Mouse (Mus musculus) embryonic facial prominence, embryonic 10.5 days (tissue): ENCODE data around the gene Fam166b. TPM values are rescaled to one million over a fixed set of nuclear protein-coding genes. Genes with fewer than 3 reads are reported as not detected.

Source experiments
- DNase-seq: peaks from one replicate; pipeline ENCODE4 v3.0.0-alpha.2; 2017; ENCODE audit warnings: low spot score
- H3K27ac ChIP-seq: fragments of 300-500 bp; sonication (generic); replicated peaks from 2 replicates; pipeline ENCODE4 v1.5.1; 2016; ENCODE audit warnings: mild to moderate bottlenecking
- H3K27me3 ChIP-seq: fragments of 300-500 bp; sonication (generic); replicated peaks from 2 replicates; pipeline ENCODE4 v1.6.1; 2016; ENCODE audit warnings: low read depth, mild to moderate bottlenecking; ENCODE audit not compliant: poor library complexity, severe bottlenecking
- H3K36me3 ChIP-seq: fragments of 300-500 bp; sonication (generic); replicated peaks from 2 replicates; pipeline ENCODE4 v1.6.1; 2016; ENCODE audit warnings: mild to moderate bottlenecking, moderate library complexity
- H3K4me1 ChIP-seq: fragments of 300-500 bp; sonication (generic); 2 replicates; pipeline ENCODE4 v1.6.1; 2016
- H3K4me3 ChIP-seq: fragments of 300-500 bp; sonication (generic); 2 replicates; pipeline ENCODE4 v1.5.1; 2016; ENCODE audit warnings: mild to moderate bottlenecking, moderate library complexity
- H3K9me3 ChIP-seq: fragments of 300-500 bp; sonication (generic); 2 replicates; pipeline ENCODE4 v1.6.1; 2016; ENCODE audit warnings: mild to moderate bottlenecking
- WGBS: fragments of 180-500 bp; shearing (Covaris S2); methylation state at CpG from one replicate; pipeline ENCODE4 v1.1.7; 2016; 5-methylcytosine and 5-hydroxymethylcytosine counted together
- polyA plus RNA-seq: library from polyadenylated mRNA; unstranded; fragments of >200 nt; fragmentation: Nextera tagmentation; extraction: Ambion mirVana; gene quantifications from 2 replicates; pipeline ENCODE4 v1.2.1, GENCODE M21; 2016

Fam166b gene
- 0.11 TPM in 1 of 2 replicates, not detected in the other for polyA plus RNA-seq

DNA sequence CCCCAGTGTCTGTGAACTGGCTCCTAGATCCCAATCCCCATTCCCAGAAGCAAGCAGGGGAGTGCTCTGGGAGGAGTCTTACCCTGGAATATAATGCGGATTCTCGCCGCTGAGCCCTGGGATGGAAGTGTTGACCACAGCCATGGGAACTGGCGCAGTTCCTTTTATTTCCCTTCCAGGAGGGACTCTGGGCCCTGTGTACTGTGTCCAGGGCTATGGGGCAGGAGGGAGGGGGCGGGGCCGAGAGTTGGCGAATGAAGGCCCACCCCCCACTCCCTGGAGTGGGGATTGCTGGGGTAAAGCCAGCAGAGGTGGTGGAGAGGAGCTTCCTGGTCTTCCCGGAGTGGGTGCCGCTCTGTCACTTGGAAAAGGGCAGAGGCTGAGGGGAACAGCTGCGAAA is at the start of gene Fam166b:
Fam166b (minus strand) TSS at position 189 of the 400 bp plus-strand sequence.
- DNase-seq, result peak; percentile 37
- H3K36me3 ChIP-seq, result peaks cover 27% of the 10 kb centered on the region
- H3K9me3 ChIP-seq, result no peaks in the 10 kb centered on the region
- WGBS, result 6% methylated on average over 10 of the region's 10 CpGs
- H3K27ac ChIP-seq, result no peak within 1 kb of the TSS
- H3K27me3 ChIP-seq, result peaks cover 73% of the 10 kb centered on the region
- H3K4me1 ChIP-seq, result peaks cover 45% of the 10 kb centered on the region
- H3K4me3 ChIP-seq, result peak within 1 kb of the TSS; percentile 42; the same call in 1 of the 2 replicates

DNA sequence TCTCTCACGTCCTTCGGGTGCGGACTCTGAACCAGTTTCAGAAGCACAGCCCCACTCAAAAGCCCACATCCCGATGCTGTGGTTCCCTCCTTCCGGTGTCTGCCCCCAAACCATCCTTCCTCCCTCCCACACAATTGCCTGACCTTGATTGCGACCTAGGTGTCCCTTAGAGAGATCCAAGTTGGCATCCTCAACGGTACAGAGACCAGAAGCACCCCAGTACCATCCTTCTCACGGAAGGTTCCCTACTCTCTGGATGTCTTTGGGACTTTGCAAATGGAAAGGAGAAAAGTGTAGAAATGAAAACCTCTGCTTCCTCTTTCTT is 49.6 kb upstream of the Fam166b start:
- no peaks in the 10 kb centered on the region for H3K9me3 ChIP-seq
- H3K27me3 ChIP-seq, result peaks cover 5% of the 10 kb centered on the region; the same call in 1 of the 2 replicates
- no peaks in the 10 kb centered on the region for H3K36me3 ChIP-seq
- peak overlapping the region; percentile 81 for H3K27ac ChIP-seq
- H3K4me1 ChIP-seq, result peaks cover 16% of the 10 kb centered on the region
- WGBS, result 53% methylated on average over 8 of the region's 8 CpGs
- H3K4me3 ChIP-seq, result peak overlapping the region; percentile 49
- no peak for DNase-seq

DNA sequence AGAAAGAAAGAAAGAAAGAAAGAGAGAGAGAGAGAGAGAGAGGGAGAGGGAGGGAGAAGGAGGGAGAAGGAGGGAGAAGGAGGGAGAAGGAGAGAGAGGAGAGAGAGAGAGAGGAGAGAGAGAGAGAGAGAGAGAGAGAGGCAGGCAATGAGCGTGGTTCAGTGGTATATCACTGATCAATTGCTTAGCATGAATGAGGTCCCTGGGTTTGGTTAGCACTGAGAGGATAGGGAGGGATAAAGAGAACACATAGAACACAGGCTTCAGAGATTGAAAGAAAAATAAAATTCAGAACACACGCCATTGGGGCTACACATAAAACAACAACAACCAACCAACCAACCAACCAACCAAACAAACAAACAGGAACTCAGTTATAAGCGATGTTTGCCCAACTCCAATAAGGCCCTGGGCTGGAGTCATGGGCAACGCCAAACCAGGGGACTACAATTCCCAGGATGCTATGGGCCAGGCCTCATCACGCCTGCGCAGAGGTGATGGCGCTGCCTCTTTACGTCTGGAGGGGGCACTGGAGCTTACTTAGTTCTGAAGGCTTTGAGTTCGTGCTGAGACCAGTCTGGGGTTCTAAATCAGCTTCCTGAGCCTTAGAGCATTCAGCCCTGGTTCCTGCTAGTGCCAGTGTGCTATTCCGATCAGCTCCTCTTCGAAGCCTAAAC is 49.1 kb upstream of the Fam166b start:
- 16% methylated on average over 11 of the region's 11 CpGs for WGBS
- H3K4me1 ChIP-seq, result peaks cover 16% of the 10 kb centered on the region
- no peaks in the 10 kb centered on the region for H3K9me3 ChIP-seq
- peak overlapping the region; percentile 81 for H3K27ac ChIP-seq
- peak overlapping the region; percentile 49 for H3K4me3 ChIP-seq
- H3K27me3 ChIP-seq, result peaks cover under 1% of the 10 kb centered on the region; the same call in 1 of the 2 replicates
- DNase-seq, result peak; percentile 87
- no peaks in the 10 kb centered on the region for H3K36me3 ChIP-seq

DNA sequence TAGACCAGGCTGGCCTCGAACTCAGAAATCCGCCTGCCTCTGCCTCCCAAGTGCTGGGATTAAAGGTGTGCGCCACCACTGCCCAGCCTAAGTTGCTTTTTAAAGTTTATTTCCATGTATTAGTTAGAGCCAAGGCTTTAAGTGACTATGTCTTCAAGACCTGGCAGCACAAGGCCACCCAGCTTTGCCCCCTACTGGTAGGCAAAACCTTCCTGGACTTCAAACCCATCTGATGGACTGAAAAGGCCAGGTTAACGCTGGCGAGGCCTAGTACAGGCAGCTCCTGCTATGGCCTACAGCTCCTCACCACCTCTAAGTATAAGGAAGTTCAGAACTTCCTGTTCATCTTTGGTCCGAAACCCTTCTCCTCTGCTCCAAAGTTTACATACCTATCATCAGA is 47.7 kb upstream of the Fam166b start:
- 90% methylated on average over 6 of the region's 6 CpGs for WGBS
- H3K9me3 ChIP-seq, result no peaks in the 10 kb centered on the region
- H3K4me3 ChIP-seq, result no peak overlapping the region
- no peaks in the 10 kb centered on the region; the same call in 1 of the 2 replicates for H3K27me3 ChIP-seq
- H3K36me3 ChIP-seq, result no peaks in the 10 kb centered on the region
- no peak for DNase-seq
- peaks cover 11% of the 10 kb centered on the region; the same call in 1 of the 2 replicates for H3K4me1 ChIP-seq
- no peak overlapping the region for H3K27ac ChIP-seq

DNA sequence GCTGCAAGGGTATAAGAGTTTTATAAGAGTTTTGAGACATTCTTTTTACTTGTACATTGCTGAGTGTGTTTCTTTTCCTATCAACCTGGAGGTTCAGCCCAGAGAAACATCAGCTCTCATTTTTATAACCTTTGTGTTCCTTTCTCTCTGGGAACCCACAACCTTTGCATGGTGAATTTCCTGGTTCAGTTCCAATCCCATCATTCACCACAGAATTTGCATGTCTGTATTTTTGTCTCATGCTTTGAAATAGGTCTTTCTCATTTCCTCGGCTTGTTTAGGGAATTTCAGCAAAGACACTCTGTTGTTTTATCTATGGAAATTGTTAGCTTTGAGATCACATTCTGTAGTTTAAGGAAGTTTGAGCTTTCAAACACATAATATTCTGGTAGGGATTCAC is 44.7 kb upstream of the Fam166b start:
- Histone ChIP-seq H3K9me3 (no peaks in the 10 kb centered on the region), H3K4me1 (peaks cover 5% of the 10 kb centered on the region; the same call in 1 of the 2 replicates), H3K36me3 (no peaks in the 10 kb centered on the region), H3K27me3 (no peaks in the 10 kb centered on the region; the same call in 1 of the 2 replicates), H3K4me3 (no peak overlapping the region), H3K27ac (no peak overlapping the region)
- WGBS, result 90% methylated on average over 1 of the region's 1 CpGs
- DNase-seq, result no peak

DNA sequence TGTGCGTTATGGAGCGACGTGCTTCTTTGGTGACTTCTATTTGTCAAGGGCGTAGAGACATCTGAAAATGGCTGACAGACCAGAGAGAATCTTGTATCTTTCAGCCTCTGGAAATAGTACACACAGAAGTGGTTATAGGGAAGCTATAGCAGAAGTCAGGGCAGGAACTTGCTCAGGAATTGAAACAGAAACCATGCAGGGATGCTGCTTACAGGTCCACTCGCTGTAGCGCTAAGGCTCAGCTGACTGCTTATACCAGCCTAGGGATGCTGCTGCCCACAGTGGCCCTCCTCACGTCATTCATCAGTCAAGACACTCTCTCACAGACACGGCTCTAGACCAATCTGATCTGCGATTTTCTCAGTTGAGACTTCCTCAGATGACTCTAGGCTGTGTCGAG is 41.4 kb upstream of the Fam166b start:
- Histone ChIP-seq H3K27me3 (no peaks in the 10 kb centered on the region; the same call in 1 of the 2 replicates), H3K9me3 (no peaks in the 10 kb centered on the region), H3K36me3 (no peaks in the 10 kb centered on the region), H3K4me1 (no peaks in the 10 kb centered on the region), H3K27ac (no peak overlapping the region), H3K4me3 (no peak overlapping the region)
- 91% methylated on average over 10 of the region's 10 CpGs for WGBS
- DNase-seq, result no peak

DNA sequence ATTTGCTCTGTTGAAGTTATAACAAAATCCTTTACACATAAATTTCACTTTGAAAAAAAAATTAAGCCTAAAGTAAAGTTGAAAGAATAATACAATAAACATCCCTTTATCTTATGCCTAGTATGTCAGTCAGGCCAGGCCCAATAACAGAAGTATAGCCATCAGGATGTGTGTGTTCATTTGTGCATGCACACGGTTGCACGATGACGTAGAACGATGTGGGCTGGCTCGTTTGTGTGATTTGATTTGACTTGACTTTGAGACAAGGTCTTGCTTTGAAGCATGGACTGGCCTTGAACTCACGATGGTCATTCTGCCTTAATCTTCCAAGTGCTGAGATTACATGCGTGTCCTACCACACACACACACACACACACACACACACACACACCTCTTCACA is 37.9 kb upstream of the Fam166b start:
- WGBS, result 90% methylated on average over 7 of the region's 7 CpGs

DNA sequence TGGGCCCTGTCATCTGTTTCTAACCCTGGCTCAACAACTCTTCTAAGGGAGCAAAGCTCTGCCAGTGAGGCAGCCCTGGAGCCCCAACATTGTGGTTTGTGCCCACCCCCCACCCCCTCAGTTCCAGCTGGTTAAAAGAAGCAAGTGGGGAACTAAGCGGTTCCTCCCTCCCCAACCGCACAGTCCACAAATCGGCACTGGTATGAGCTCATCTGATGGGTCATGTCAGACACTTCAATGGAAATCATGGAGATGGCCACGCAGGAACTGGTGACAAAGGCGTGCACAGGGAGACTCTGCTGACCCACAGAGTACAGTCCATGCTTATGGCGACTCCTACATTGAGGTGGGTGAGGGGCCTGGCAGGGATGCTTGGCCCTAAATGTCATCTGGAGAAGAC is 37.0 kb upstream of the Fam166b start:
- Histone ChIP-seq H3K4me3 (no peak overlapping the region), H3K27me3 (no peaks in the 10 kb centered on the region), H3K27ac (no peak overlapping the region), H3K4me1 (no peaks in the 10 kb centered on the region), H3K36me3 (no peaks in the 10 kb centered on the region), H3K9me3 (no peaks in the 10 kb centered on the region)
- 88% methylated on average over 6 of the region's 6 CpGs for WGBS
- DNase-seq, result no peak

More for the DNA sequence above, 37.9 kb upstream of the Fam166b start:
- H3K27ac ChIP-seq, result no peak overlapping the region
- H3K9me3 ChIP-seq, result no peaks in the 10 kb centered on the region
- no peaks in the 10 kb centered on the region for H3K36me3 ChIP-seq
- DNase-seq, result no peak
- H3K27me3 ChIP-seq, result no peaks in the 10 kb centered on the region
- no peaks in the 10 kb centered on the region for H3K4me1 ChIP-seq
- H3K4me3 ChIP-seq, result no peak overlapping the region

DNA sequence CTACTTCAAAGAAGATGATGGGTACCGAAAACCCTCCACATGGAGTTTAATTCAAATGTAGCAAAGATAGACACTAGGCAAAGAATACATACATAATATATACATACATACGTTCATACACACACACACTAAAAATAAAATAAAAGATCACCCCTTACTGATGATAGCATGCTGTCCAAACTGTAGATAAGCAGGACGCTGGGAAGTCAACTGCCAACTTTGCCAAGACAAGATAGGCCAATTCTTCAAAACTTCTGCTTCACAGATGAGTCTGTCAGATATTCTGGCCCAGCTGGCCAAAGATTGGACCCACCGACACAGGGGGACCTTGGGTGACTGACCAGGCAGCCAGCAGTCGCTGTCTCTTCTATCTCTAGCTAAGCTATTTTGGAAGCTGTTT is 34.2 kb upstream of the Fam166b start:
- Histone ChIP-seq H3K27me3 (no peaks in the 10 kb centered on the region), H3K4me1 (peaks cover 5% of the 10 kb centered on the region; the same call in 1 of the 2 replicates), H3K36me3 (no peaks in the 10 kb centered on the region), H3K27ac (no peak overlapping the region), H3K9me3 (no peaks in the 10 kb centered on the region), H3K4me3 (no peak overlapping the region)
- no peak for DNase-seq
- 92% methylated on average over 5 of the region's 5 CpGs for WGBS

DNA sequence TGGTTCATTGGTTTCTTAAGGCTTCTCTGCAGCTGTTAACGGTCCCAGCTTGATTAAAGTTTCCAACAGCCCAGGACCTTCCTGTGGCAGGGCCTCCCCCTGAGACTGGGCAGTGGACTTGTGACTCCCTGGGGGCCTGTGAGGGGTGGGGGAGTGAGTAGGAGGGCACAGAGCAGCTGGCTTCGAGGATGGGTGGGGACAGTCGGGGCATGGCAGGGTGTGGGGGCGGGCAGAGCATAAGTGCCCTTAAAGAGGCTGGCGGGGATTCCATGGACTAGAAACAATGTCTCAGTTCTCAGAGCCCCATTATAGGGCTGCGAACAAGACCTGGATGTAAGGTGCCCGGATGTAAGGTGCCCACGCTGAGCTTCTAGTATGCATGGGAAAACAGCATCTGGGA is 28.2 kb upstream of the Fam166b start:
- H3K4me1 ChIP-seq, result peaks cover 33% of the 10 kb centered on the region

DNA sequence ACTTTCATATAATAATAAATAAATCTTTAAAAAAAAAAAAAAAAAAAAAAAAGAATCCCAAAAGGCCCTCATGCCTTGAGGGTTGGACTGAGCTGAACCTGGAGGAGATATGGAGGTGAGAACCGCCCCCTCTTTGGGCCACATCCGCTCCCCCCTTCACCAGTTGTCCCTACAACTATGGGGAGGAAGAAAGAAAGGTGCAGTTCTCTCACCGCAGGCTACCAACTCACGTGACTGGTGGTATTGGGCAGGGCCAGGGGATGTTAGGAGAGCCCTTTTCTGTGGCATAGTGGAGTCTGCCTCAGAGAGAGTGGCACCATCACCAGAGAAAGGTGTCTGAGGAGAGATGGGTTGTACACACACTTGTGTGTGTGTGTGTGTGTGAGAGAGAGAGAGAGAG is 27.5 kb upstream of the Fam166b start:
- 24% methylated on average over 4 of the region's 4 CpGs for WGBS
- peaks cover 33% of the 10 kb centered on the region for H3K4me1 ChIP-seq
- no peaks in the 10 kb centered on the region for H3K36me3 ChIP-seq
- H3K4me3 ChIP-seq, result no peak overlapping the region
- DNase-seq, result no peak
- no peak overlapping the region for H3K27ac ChIP-seq
- H3K9me3 ChIP-seq, result no peaks in the 10 kb centered on the region
- peaks cover 59% of the 10 kb centered on the region for H3K27me3 ChIP-seq

More for the DNA sequence above, 28.2 kb upstream of the Fam166b start:
- no peak for DNase-seq
- H3K4me3 ChIP-seq, result no peak overlapping the region
- H3K27me3 ChIP-seq, result peaks cover 53% of the 10 kb centered on the region
- 18% methylated on average over 8 of the region's 8 CpGs for WGBS
- H3K27ac ChIP-seq, result no peak overlapping the region
- no peaks in the 10 kb centered on the region for H3K9me3 ChIP-seq
- H3K36me3 ChIP-seq, result no peaks in the 10 kb centered on the region

DNA sequence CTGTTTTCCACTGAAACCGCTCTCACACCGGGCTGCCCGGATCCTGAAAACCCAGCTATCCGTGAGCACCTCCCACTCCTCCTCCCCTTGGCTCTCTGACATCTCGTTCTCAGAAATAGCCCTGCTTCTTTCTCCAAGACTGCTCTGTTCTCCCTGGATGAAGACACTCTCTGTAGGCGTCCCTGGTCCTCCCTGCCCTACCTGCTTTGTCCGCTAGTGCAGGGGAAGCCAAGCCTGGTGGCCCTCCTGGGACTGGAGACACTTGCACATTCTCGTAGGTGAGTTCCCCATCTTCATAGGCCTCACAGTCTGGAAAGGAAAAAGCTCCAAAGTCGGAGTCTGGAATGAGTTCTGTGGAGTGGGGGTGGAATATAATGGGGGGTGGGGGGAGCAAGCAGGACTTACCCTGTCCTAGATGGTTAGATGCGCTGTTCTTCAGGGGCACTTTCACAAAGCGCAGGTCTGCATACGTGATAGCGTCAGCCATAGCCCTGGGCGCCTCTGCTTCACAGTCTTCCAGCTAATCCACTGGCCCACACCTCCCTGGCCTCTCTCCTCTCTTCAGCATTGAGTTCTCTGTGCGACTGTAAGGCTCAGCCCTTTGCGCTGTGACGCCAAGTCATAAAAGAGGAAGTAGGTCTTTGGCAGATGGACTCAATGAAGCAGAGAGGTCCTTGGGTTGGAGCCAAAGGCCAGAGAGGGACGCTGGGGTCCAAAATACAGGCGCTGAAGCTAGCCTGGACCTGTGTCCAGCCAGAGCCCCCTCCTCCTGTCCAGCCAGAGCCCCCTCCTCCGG is 25.3 kb upstream of the Fam166b start, which contains the start of gene Cd72:
Cd72 (minus strand) TSS at position 588 of the 796 bp plus-strand sequence.
- Histone ChIP-seq H3K27me3 (peaks cover 63% of the 10 kb centered on the region), H3K27ac (no peak within 1 kb of the TSS), H3K9me3 (no peaks in the 10 kb centered on the region), H3K4me3 (peak within 1 kb of the TSS; percentile 51), H3K36me3 (no peaks in the 10 kb centered on the region), H3K4me1 (peaks cover 28% of the 10 kb centered on the region)
- WGBS, result 29% methylated on average over 20 of the region's 20 CpGs
- DNase-seq, result peak; percentile 37
